Mouse (Mus musculus) MEL (cell line): Measurements from ENCODE around the gene Prkar1b.

ENCODE experiments used
- CHD2 ChIP-seq: IDR thresholded peaks from 2 replicates; pipeline ENCODE4 v1.6.1; 2011; ENCODE audit warnings: low read length, improper control_type of control experiment
- CTCF ChIP-seq, 3 experiments: IDR thresholded peaks in 2 of 3; conservative IDR thresholded peaks in 1 of 3; 2 replicates each; pipeline ENCODE4 v1.5.1; 2011 to 2012; ENCODE audit warnings: low read length in 3 of 3, low read depth in 2 of 3, mild to moderate bottlenecking in 2 of 3, improper control_type of control experiment in 1 of 3, inconsistent platforms in 1 of 3, mixed read lengths in 1 of 3, moderate library complexity in 1 of 3; ENCODE audit not compliant: control insufficient read depth in 1 of 3, insufficient read depth in 1 of 3, poor library complexity in 1 of 3, severe bottlenecking in 1 of 3
- EP300 ChIP-seq, 2 experiments: IDR thresholded peaks; 2 replicates each; pipeline ENCODE4 v1.6.1; 2011; ENCODE audit warnings: improper control_type of control experiment in 2 of 2, low read length in 2 of 2, low read depth in 1 of 2, mild to moderate bottlenecking in 1 of 2
- HCFC1 ChIP-seq: IDR thresholded peaks from 2 replicates; pipeline ENCODE4 v1.6.1; 2012; ENCODE audit warnings: low read depth, mild to moderate bottlenecking, inconsistent platforms, low read length, improper control_type of control experiment, moderate library complexity
- JUND ChIP-seq: IDR thresholded peaks from 2 replicates; pipeline ENCODE4 v1.6.1; 2011; ENCODE audit warnings: low read depth, mild to moderate bottlenecking, improper control_type of control experiment, low read length
- MEF2A ChIP-seq: IDR thresholded peaks from 2 replicates; pipeline ENCODE4 v1.6.1; 2014; ENCODE audit warnings: low read depth, mild to moderate bottlenecking, inconsistent platforms, low read length, improper control_type of control experiment; ENCODE audit not compliant: poor library complexity, insufficient replicate concordance, severe bottlenecking; ENCODE audit errors: extremely low read depth
- POLR2A ChIP-seq, 2 experiments: IDR thresholded peaks; 2 replicates each; pipeline ENCODE4 v1.6.1; 2011 to 2012; ENCODE audit warnings: low read length in 2 of 2, mild to moderate bottlenecking in 2 of 2, control low read depth in 1 of 2, improper control_type of control experiment in 1 of 2, low read depth in 1 of 2, moderate library complexity in 1 of 2; ENCODE audit not compliant: control insufficient read depth in 1 of 2, insufficient read depth in 1 of 2, poor library complexity in 1 of 2

- no peak for TF ChIP-seq HCFC1
- TF ChIP-seq CTCF (IDR thresholded peaks at IDR 0.05 in 2 of 3, conservative IDR thresholded peaks at IDR 0.05 in 1 of 3; ENCODE audit: control insufficient read depth in 1 of 3, insufficient read depth in 1 of 3, low read depth in 2 of 3, low read length in 3 of 3, poor library complexity in 1 of 3, severe bottlenecking in 1 of 3): no peak
- TF ChIP-seq POLR2A (IDR thresholded peaks at IDR 0.05; ENCODE audit: control insufficient read depth in 1 of 2, insufficient read depth in 1 of 2, low read depth in 1 of 2, low read length in 2 of 2, poor library complexity in 1 of 2): no peak
- TF ChIP-seq MEF2A: no peak
- TF ChIP-seq JUND: no peak
- no peak for TF ChIP-seq EP300 (IDR thresholded peaks at IDR 0.05; ENCODE audit: low read depth in 1 of 2, low read length in 2 of 2)
- no peak for TF ChIP-seq CHD2
Measured at GRCm38 (mm10) chr5:138997171-138997788, 152.5 kb downstream of the Prkar1b start, which contains the start of gene Pdgfa.
